Mouse (Mus musculus) left cerebral cortex, postnatal 25 days (tissue): ENCODE results near the gene Mmp10. TPM values are rescaled to one million over a fixed set of nuclear protein-coding genes. Genes with fewer than 3 reads are reported as not detected.

Source experiments
- total RNA-seq, 2 experiments: library from RNA; stranded (reverse); gene quantifications; 2 replicates each; pipeline ENCODE4 v1.2.3; 2021

Mmp10 gene
- total RNA-seq, 2 experiments from 2014 or later, result not detected

Other genes with a start within 250 kb of the Mmp10 start
- gene Mmp13, start 229.8 kb upstream of the Mmp10 start, total RNA-seq, result not detected
- not detected for gene Mmp12, start 158.0 kb upstream of the Mmp10 start, total RNA-seq
- gene Mmp1b, start 114.3 kb upstream of the Mmp10 start, total RNA-seq, result not detected
- not detected for gene Mmp3, start 56.5 kb upstream of the Mmp10 start, total RNA-seq
- gene Mmp8, start 56.1 kb downstream of the Mmp10 start, total RNA-seq, result not detected
- not detected for gene Mmp27, start 69.0 kb downstream of the Mmp10 start, total RNA-seq
- gene Mmp20, start 125.9 kb downstream of the Mmp10 start, total RNA-seq, result not detected
- gene Mmp7, start 189.7 kb downstream of the Mmp10 start, total RNA-seq, result not detected